Mouse (Mus musculus) myocyte (in vitro differentiated cells): Measurements from ENCODE around the gene Tmem147. TPM values are rescaled to one million over a fixed set of nuclear protein-coding genes. Genes with fewer than 3 reads are reported as not detected.

ENCODE experiments used
- H3K27me3 ChIP-seq: one replicate; pipeline ENCODE4 v1.6.1; 2011; ENCODE audit not compliant: control insufficient read depth, insufficient read depth, insufficient read length
- H3K36me3 ChIP-seq: one replicate; pipeline ENCODE4 v1.6.1; 2011; ENCODE audit not compliant: control insufficient read depth, insufficient read depth
- H3K4me2 ChIP-seq: one replicate; pipeline ENCODE4 v1.6.1; 2011; ENCODE audit warnings: low read depth, control low read depth
- H3K4me3 ChIP-seq: one replicate; pipeline ENCODE4 v1.5.1; 2011; ENCODE audit warnings: mild to moderate bottlenecking, control low read depth, moderate library complexity
- H3K79me2 ChIP-seq: one replicate; pipeline ENCODE4 v1.6.1; 2011; ENCODE audit not compliant: control insufficient read depth, insufficient read depth
- H3ac ChIP-seq: one replicate; pipeline ENCODE4 v1.6.1; 2011; ENCODE audit not compliant: control insufficient read depth, insufficient read length
- CEBPB ChIP-seq: IDR thresholded peaks from 2 replicates; pipeline ENCODE4 v1.6.1; 2011; ENCODE audit warnings: mild to moderate bottlenecking, moderate library complexity; ENCODE audit not compliant: poor library complexity, insufficient read depth, severe bottlenecking
- E2F4 ChIP-seq: IDR thresholded peaks from one replicate; pipeline ENCODE4 v1.6.1; 2011; ENCODE audit warnings: mild to moderate bottlenecking, control low read depth, moderate library complexity; ENCODE audit not compliant: insufficient read depth
- MAX ChIP-seq: IDR thresholded peaks from one replicate; pipeline ENCODE4 v1.6.1; 2011; ENCODE audit warnings: low read depth, mild to moderate bottlenecking, control low read depth
- MYOD1 ChIP-seq, 3 experiments: IDR thresholded peaks; one replicate each; pipeline ENCODE4 v1.6.1; 2011; ENCODE audit warnings: control low read depth in 2 of 3, low read depth in 2 of 3, mild to moderate bottlenecking in 2 of 3, moderate library complexity in 1 of 3; ENCODE audit not compliant: insufficient read length in 2 of 3, control insufficient read depth in 1 of 3
- MYOG ChIP-seq, 3 experiments: IDR thresholded peaks; one replicate each; pipeline ENCODE4 v1.6.1; 2011; ENCODE audit warnings: control low read depth in 2 of 3, low read depth in 2 of 3, mild to moderate bottlenecking in 2 of 3; ENCODE audit not compliant: insufficient read length in 2 of 3, control insufficient read depth in 1 of 3, insufficient read depth in 1 of 3
- POLR2A ChIP-seq: IDR thresholded peaks from one replicate; pipeline ENCODE4 v1.6.1; 2011; ENCODE audit warnings: low read depth, mild to moderate bottlenecking, control low read depth, moderate library complexity; ENCODE audit not compliant: insufficient read length
- POLR2AphosphoS2 ChIP-seq: IDR thresholded peaks from one replicate; pipeline ENCODE4 v1.6.1; 2011; ENCODE audit warnings: low read depth, control low read depth; ENCODE audit not compliant: insufficient read length
- REST ChIP-seq: IDR thresholded peaks from one replicate; pipeline ENCODE4 v1.6.1; 2011; ENCODE audit warnings: mild to moderate bottlenecking, control low read depth, moderate library complexity; ENCODE audit not compliant: insufficient read depth, insufficient read length
- SRF ChIP-seq: IDR thresholded peaks from one replicate; pipeline ENCODE4 v1.6.1; 2011; ENCODE audit warnings: low read depth; ENCODE audit not compliant: control insufficient read depth, insufficient read length
- TCF12 ChIP-seq: IDR thresholded peaks from one replicate; pipeline ENCODE4 v1.6.1; 2011; ENCODE audit warnings: mild to moderate bottlenecking, control low read depth; ENCODE audit not compliant: poor library complexity, insufficient read depth, severe bottlenecking
- TCF3 ChIP-seq: IDR thresholded peaks from one replicate; pipeline ENCODE4 v1.6.1; 2011; ENCODE audit warnings: low read depth, control low read depth; ENCODE audit not compliant: insufficient read length
- USF1 ChIP-seq: IDR thresholded peaks from one replicate; pipeline ENCODE4 v1.6.1; 2011; ENCODE audit warnings: low read depth, mild to moderate bottlenecking, control low read depth, moderate library complexity
- polyA plus RNA-seq: library from polyadenylated mRNA; unstranded; fragments of >200 nt; fragmentation: generic; extraction: Trizol; gene quantifications from one replicate; pipeline ENCODE4 v1.2.1, GENCODE M21; 2012; ENCODE audit warnings: missing spikeins

The Tmem147 gene
- polyA plus RNA-seq, 1 experiment = 241 TPM

- no peak overlapping the region for H3K4me3 ChIP-seq
- no peaks in the 10 kb centered on the region for H3K36me3 ChIP-seq
- no peak overlapping the region for H3K4me2 ChIP-seq
- TF ChIP-seq CEBPB = no peak
- no peak for TF ChIP-seq E2F4
- no peak for TF ChIP-seq MYOG (IDR thresholded peaks at IDR 0.05; ENCODE audit: control insufficient read depth in 1 of 3, insufficient read depth in 1 of 3, insufficient read length in 2 of 3, low read depth in 2 of 3)
- TF ChIP-seq MYOD1 (IDR thresholded peaks at IDR 0.05; ENCODE audit: control insufficient read depth in 1 of 3, insufficient read length in 2 of 3, low read depth in 2 of 3) = no peak
- no peak for TF ChIP-seq TCF12
- TF ChIP-seq TCF3 = no peak
- TF ChIP-seq USF1 = no peak
- TF ChIP-seq POLR2AphosphoS2 = no peak
- TF ChIP-seq MAX = no peak
- TF ChIP-seq SRF = no peak
- no peak for TF ChIP-seq POLR2A
- no peak for TF ChIP-seq REST
- H3K27me3 ChIP-seq = peaks cover 43% of the 10 kb centered on the region
- no peak overlapping the region for H3ac ChIP-seq
- no peaks in the 10 kb centered on the region for H3K79me2 ChIP-seq
Observed at GRCm38 (mm10) chr7:30707441-30707840, 21.9 kb downstream of the Tmem147 start.

- H3K27me3 ChIP-seq = peaks cover 32% of the 10 kb centered on the region
- no peaks in the 10 kb centered on the region for H3K79me2 ChIP-seq
- no peaks in the 10 kb centered on the region for H3K36me3 ChIP-seq
- no peak overlapping the region for H3K4me2 ChIP-seq
- no peak overlapping the region for H3ac ChIP-seq
- no peak for TF ChIP-seq TCF3
- TF ChIP-seq E2F4 = no peak
- TF ChIP-seq TCF12 = no peak
- TF ChIP-seq POLR2A = no peak
- no peak for TF ChIP-seq SRF
- TF ChIP-seq MAX = no peak
- no peak for TF ChIP-seq REST
- no peak for TF ChIP-seq CEBPB
- TF ChIP-seq USF1 = no peak
- TF ChIP-seq POLR2AphosphoS2 = no peak
- TF ChIP-seq MYOG (IDR thresholded peaks at IDR 0.05; ENCODE audit: control insufficient read depth in 1 of 3, insufficient read depth in 1 of 3, insufficient read length in 2 of 3, low read depth in 2 of 3) = no peak
- TF ChIP-seq MYOD1 (IDR thresholded peaks at IDR 0.05; ENCODE audit: control insufficient read depth in 1 of 3, insufficient read length in 2 of 3, low read depth in 2 of 3) = no peak
- H3K4me3 ChIP-seq = no peak overlapping the region
Observed at GRCm38 (mm10) chr7:30706214-30706882, 23.0 kb downstream of the Tmem147 start.

DNA sequence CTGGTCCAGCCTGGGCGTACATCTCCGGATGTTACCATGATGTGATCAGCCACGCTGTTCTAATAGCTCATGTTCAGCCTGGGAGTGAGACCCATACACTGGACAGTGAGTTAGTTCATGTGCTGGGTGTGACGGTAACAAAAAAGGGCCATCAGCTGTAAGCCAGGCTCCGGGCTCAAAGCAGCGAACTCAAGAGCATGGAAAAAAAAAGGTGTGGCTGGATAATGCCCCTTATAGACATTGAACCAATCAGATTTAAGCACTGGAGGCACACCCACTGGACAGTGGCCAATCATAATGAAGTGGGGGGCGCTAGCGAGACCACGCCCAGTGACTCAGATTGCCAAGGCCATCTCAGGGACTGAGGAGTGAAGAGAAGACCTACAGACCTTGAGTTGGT is 30.8 kb downstream of the Tmem147 start, which contains the start of gene 2200002J24Rik:
Gene 2200002J24Rik (plus strand): TSS at position 338 of the 400 bp plus-strand sequence.
- H3K4me2 ChIP-seq = no peak within 1 kb of the TSS
- H3K36me3 ChIP-seq = no peaks in the 10 kb centered on the region
- H3K27me3 ChIP-seq = peaks cover 10% of the 10 kb centered on the region
- no peak within 1 kb of the TSS for H3K4me3 ChIP-seq
- H3ac ChIP-seq = no peak within 1 kb of the TSS
- TF ChIP-seq MYOD1 (IDR thresholded peaks at IDR 0.05; ENCODE audit: control insufficient read depth in 1 of 3, insufficient read length in 2 of 3, low read depth in 2 of 3) = no peak
- TF ChIP-seq TCF12 = no peak
- TF ChIP-seq E2F4 = no peak
- TF ChIP-seq REST = no peak
- no peak for TF ChIP-seq CEBPB
- no peak for TF ChIP-seq TCF3
- TF ChIP-seq SRF = no peak
- TF ChIP-seq USF1 = no peak
- no peaks in the 10 kb centered on the region for H3K79me2 ChIP-seq

DNA sequence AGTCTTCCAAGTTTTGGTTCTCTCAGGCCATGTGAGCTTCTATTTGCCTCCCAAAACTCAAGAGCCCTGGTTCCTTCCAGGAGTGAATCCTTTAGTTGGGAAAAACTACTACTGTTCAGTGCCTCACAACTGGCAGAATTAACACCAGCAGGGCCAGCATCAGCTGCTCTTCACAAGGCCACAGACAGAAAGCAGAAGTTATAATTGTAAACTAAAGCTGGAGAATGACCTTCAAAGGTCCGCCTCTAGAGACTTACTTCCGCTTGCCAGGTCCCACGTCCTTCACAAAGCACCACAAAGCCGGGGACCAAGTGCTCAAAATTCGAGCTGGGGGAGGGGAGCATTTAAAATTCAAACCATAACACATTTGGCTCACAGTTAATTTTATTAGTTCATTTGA is 31.2 kb downstream of the Tmem147 start:
- H3K4me3 ChIP-seq = no peak overlapping the region
- no peak overlapping the region for H3K4me2 ChIP-seq
- H3ac ChIP-seq = no peak overlapping the region
- H3K36me3 ChIP-seq = no peaks in the 10 kb centered on the region
- peaks cover 10% of the 10 kb centered on the region for H3K27me3 ChIP-seq
- TF ChIP-seq TCF3 (no peak), MAX (no peak), MYOG (IDR thresholded peaks at IDR 0.05; ENCODE audit: control insufficient read depth in 1 of 3, insufficient read depth in 1 of 3, insufficient read length in 2 of 3, low read depth in 2 of 3) (no peak), USF1 (no peak), POLR2AphosphoS2 (no peak), MYOD1 (IDR thresholded peaks at IDR 0.05; ENCODE audit: control insufficient read depth in 1 of 3, insufficient read length in 2 of 3, low read depth in 2 of 3) (no peak), REST (no peak), E2F4 (no peak), SRF (no peak), TCF12 (no peak), CEBPB (no peak), POLR2A (no peak)
- H3K79me2 ChIP-seq = no peaks in the 10 kb centered on the region
